Mouse (Mus musculus): ENCODE measurements around the gene Tbc1d23. TPM values are rescaled to one million over a fixed set of nuclear protein-coding genes. Genes with fewer than 3 reads are reported as not detected.
A peak's percentile ranks its signal among the peaks of the same experiment; 100 is the strongest.
"Not testable (repeated sequence)": the region's sequence is repeated elsewhere in the genome, so short reads cannot be mapped to it uniquely, and the experiment has no call there.

The Tbc1d23 gene
- polyA plus RNA-seq, 1 experiment from 2014 or later, result 31.6 TPM

DNA sequence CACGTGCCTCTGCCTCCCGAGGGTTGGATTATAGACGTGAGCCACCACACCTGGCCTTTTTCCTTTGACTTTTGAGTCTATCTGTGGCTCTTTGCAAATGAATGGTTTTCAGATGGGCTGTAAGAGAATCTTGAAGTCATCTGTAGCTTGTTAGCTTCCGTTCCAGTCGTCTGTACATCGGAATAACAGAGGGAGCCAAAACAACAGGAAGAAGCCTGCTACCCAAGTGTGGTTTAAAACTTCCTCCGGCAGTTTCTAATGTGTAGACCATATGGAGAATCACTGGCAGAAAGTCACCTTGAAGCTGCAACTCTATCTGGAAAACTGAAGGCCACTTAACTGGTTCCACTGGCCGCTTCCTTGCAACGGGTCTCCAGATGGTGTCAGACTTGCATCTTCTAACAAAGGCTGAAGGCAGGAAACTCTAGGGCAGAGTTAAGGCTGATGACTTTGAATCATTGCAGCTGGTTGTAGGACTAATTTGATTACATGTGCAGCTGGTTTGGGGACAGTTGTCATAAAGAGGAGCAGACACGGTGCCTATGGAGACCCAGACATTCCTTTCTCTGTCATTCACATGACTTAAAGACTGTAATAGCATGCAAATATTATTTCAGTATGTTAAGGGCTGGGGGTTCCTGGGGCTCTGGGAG lies 12.0 kb upstream of the Tbc1d23 start:
- Histone ChIP-seq H3K36me3 (ENCODE audit: control insufficient read depth, insufficient read depth, low read length) (no peaks in the 10 kb centered on the region), H3K9me3 (ENCODE audit: control insufficient read depth, low read length) (no peaks in the 10 kb centered on the region), H3K4me3 (ENCODE audit: control insufficient read depth in 1 of 2, insufficient read depth in 1 of 2, low read depth in 1 of 2, low read length in 2 of 2) (no peak overlapping the region), H3K4me2 (ENCODE audit: low read length) (no peak overlapping the region), H3K4me1 (ENCODE audit: control insufficient read depth in 2 of 2, insufficient read depth in 2 of 2, low read length in 2 of 2) (no peaks in the 10 kb centered on the region), H3K27me3 (ENCODE audit: control insufficient read depth, insufficient read depth, low read length) (no peaks in the 10 kb centered on the region), H3K9ac (ENCODE audit: low read length) (no peak overlapping the region), H3K27ac (replicated peaks in 1 of 2; ENCODE audit: control insufficient read depth in 1 of 2, insufficient read depth in 1 of 2, low read depth in 2 of 2, low read length in 2 of 2) (no peak overlapping the region)
- no peak for ATAC-seq (ENCODE audit: insufficient number of reproducible peaks, insufficient read depth, low FRiP score, low read depth)
- WGBS, result 52% methylated on average over 10 of the region's 10 CpGs

DNA sequence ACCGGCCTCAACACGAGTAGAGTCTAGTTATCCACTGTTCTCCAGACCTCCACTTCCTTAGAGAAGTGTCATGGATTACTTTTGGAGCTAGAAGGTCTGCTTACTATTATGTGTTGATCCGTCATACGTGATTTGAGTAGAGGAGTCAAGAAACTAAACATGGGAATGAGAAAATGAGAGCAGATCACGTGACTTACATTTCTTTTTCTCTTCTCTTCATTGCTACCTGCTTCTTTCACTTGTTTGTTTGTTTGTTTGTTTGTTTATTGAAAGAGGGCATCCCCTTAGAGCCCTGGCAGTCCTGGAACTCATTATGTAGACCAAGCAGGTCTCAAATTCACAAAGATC lies 11.5 kb upstream of the Tbc1d23 start:
- no peaks in the 10 kb centered on the region for H3K27me3 ChIP-seq (ENCODE audit: control insufficient read depth, insufficient read depth, low read length)
- H3K9me3 ChIP-seq (ENCODE audit: control insufficient read depth, low read length), result no peaks in the 10 kb centered on the region
- no peaks in the 10 kb centered on the region for H3K4me1 ChIP-seq (ENCODE audit: control insufficient read depth in 2 of 2, insufficient read depth in 2 of 2, low read length in 2 of 2)
- WGBS, result 71% methylated on average over 5 of the region's 5 CpGs
- no peak overlapping the region for H3K4me3 ChIP-seq (ENCODE audit: control insufficient read depth in 1 of 2, insufficient read depth in 1 of 2, low read depth in 1 of 2, low read length in 2 of 2)
- no peaks in the 10 kb centered on the region for H3K36me3 ChIP-seq (ENCODE audit: control insufficient read depth, insufficient read depth, low read length)
- no peak overlapping the region for H3K9ac ChIP-seq (ENCODE audit: low read length)
- ATAC-seq (ENCODE audit: insufficient number of reproducible peaks, insufficient read depth, low FRiP score, low read depth), result no peak
- no peak overlapping the region for H3K4me2 ChIP-seq (ENCODE audit: low read length)
- no peak overlapping the region for H3K27ac ChIP-seq (replicated peaks in 1 of 2; ENCODE audit: control insufficient read depth in 1 of 2, insufficient read depth in 1 of 2, low read depth in 2 of 2, low read length in 2 of 2)

DNA sequence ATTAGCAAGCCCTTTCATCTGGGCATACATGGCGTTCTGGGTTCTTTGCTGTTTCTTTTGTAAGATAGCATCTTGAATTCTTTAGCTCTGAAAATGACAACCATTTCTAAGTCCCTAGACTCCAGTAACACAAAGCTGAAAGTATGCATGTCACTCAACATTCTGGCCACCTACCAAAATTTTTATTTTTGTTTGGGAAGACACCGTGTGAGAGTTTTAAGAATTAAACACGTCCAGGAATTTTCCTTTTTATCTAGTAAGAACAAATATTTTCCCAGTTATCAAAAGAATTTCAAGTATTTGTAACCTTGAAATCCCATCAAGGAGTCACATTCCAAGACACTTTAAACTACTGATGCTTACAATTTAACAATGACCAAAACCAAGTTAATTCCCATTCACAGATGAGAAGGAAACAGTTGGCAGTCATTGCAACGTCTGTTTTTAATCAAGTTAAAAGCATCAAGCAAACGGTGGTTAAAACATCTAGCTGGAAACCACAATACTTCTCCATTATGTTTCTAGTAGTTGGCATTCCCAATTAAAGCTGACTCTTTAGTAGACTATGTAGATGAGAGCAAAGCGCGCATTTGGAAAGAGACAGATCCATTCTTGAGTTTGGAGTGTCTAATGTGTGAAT lies 4.7 kb upstream of the Tbc1d23 start:
- no peak for ATAC-seq (ENCODE audit: insufficient number of reproducible peaks, insufficient read depth, low FRiP score, low read depth)
- Histone ChIP-seq H3K27ac (replicated peaks in 1 of 2; ENCODE audit: control insufficient read depth in 1 of 2, insufficient read depth in 1 of 2, low read depth in 2 of 2, low read length in 2 of 2) (no peak overlapping the region), H3K27me3 (ENCODE audit: control insufficient read depth, insufficient read depth, low read length) (no peaks in the 10 kb centered on the region), H3K4me3 (ENCODE audit: control insufficient read depth in 1 of 2, insufficient read depth in 1 of 2, low read depth in 1 of 2, low read length in 2 of 2) (no peak overlapping the region), H3K9me3 (ENCODE audit: control insufficient read depth, low read length) (no peaks in the 10 kb centered on the region), H3K4me2 (ENCODE audit: low read length) (no peak overlapping the region), H3K36me3 (ENCODE audit: control insufficient read depth, insufficient read depth, low read length) (no peaks in the 10 kb centered on the region), H3K9ac (ENCODE audit: low read length) (no peak overlapping the region), H3K4me1 (ENCODE audit: control insufficient read depth in 2 of 2, insufficient read depth in 2 of 2, low read length in 2 of 2) (peaks cover 0 to 6% of the 10 kb centered on the region in 2 experiments; a peak in 2 of 4 replicates)
- WGBS, result 38% methylated on average over 7 of the region's 7 CpGs

DNA sequence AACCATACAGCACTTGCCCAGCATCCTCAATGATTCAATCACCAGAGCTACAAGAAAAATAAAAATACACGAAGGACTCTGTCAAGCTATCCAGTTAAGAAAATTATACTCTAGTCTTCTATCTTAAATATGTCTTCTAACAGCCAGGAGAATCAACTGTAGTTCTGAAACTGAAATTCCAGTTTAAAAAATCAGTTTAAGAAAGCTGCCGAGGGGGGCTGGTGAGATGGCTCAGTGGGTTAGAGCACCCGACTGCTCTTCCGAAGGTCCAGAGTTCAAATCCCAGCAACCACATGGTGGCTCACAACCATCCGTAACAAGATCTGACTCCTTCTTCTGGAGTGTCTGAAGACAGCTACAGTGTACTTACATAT lies 620 bp upstream of the Tbc1d23 start:
- ATAC-seq (ENCODE audit: insufficient number of reproducible peaks, insufficient read depth, low FRiP score, low read depth); H3K27ac ChIP-seq (replicated peaks in 1 of 2; ENCODE audit: control insufficient read depth in 1 of 2, insufficient read depth in 1 of 2, low read depth in 2 of 2, low read length in 2 of 2); H3K9me3 ChIP-seq (ENCODE audit: control insufficient read depth, low read length); H3K36me3 ChIP-seq (ENCODE audit: control insufficient read depth, insufficient read depth, low read length); H3K9ac ChIP-seq (ENCODE audit: low read length); H3K27me3 ChIP-seq (ENCODE audit: control insufficient read depth, insufficient read depth, low read length): not testable (repeated sequence)
- H3K4me3 ChIP-seq (ENCODE audit: control insufficient read depth in 1 of 2, insufficient read depth in 1 of 2, low read depth in 1 of 2, low read length in 2 of 2), result peak overlapping the region in 1 of 2 experiments; percentile 85; a peak in 2 of 4 replicates
- 63% methylated on average over 4 of the region's 5 CpGs for WGBS
- peaks cover 3 to 24% of the 10 kb centered on the region in 2 experiments for H3K4me1 ChIP-seq (ENCODE audit: control insufficient read depth in 2 of 2, insufficient read depth in 2 of 2, low read length in 2 of 2)
- peak overlapping the region; percentile 73 for H3K4me2 ChIP-seq (ENCODE audit: low read length)

DNA sequence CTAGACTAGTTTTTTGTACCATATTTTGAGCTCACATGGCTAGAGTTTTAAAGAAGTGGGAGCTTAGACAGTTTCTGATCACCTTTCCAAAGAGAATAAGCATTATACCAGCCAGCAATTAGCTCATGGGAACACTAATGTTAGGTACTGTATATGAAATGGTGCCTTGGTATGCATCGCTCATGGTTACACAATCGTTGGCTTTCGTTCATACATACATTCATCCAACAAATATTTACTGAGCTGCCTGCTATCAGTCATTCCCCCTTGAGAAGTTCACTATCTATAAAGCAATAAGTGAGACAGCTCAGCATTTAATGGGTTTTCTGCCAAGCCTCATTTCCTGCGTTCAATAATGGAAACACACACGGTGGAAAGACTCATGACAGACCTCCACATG lies 4.9 kb downstream of the Tbc1d23 start:
- no peaks in the 10 kb centered on the region for H3K27me3 ChIP-seq (ENCODE audit: control insufficient read depth, insufficient read depth, low read length)
- H3K9me3 ChIP-seq (ENCODE audit: control insufficient read depth, low read length), result no peaks in the 10 kb centered on the region
- H3K4me2 ChIP-seq (ENCODE audit: low read length), result no peak overlapping the region
- no peak overlapping the region for H3K4me3 ChIP-seq (ENCODE audit: control insufficient read depth in 1 of 2, insufficient read depth in 1 of 2, low read depth in 1 of 2, low read length in 2 of 2)
- H3K27ac ChIP-seq (replicated peaks in 1 of 2; ENCODE audit: control insufficient read depth in 1 of 2, insufficient read depth in 1 of 2, low read depth in 2 of 2, low read length in 2 of 2), result no peak overlapping the region
- 0 out of 2 replicates have a peak, but pooled peaks cover 3% of the 10 kb centered on the region for H3K36me3 ChIP-seq (ENCODE audit: control insufficient read depth, insufficient read depth, low read length)
- ATAC-seq (ENCODE audit: insufficient number of reproducible peaks, insufficient read depth, low FRiP score, low read depth), result no peak
- no peak overlapping the region for H3K9ac ChIP-seq (ENCODE audit: low read length)
- H3K4me1 ChIP-seq (ENCODE audit: control insufficient read depth in 2 of 2, insufficient read depth in 2 of 2, low read length in 2 of 2), result peaks cover 3 to 23% of the 10 kb centered on the region in 2 experiments
- 62% methylated on average over 5 of the region's 5 CpGs for WGBS

DNA sequence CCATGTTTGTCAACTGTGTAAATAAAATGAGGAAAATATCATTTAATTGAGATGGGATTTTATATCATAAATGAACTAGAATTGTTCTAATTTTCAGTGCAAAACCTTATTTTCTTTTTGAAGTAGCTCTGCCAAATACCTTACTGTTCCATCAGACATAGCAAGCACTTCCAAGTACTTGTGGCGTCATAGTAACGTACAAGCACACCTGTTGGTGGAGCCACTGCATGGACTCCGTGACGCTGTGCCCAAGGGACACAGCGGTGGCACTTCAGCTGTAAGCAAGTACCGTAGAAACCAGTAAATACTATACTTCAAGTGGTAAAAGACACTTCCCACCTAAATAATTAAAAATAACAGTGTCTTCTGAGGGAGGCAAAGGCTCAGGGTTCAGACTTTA lies 10.9 kb downstream of the Tbc1d23 start:
- no peak overlapping the region for H3K9ac ChIP-seq (ENCODE audit: low read length)
- WGBS, result 93% methylated on average over 6 of the region's 6 CpGs
- H3K27ac ChIP-seq (replicated peaks in 1 of 2; ENCODE audit: control insufficient read depth in 1 of 2, insufficient read depth in 1 of 2, low read depth in 2 of 2, low read length in 2 of 2), result no peak overlapping the region
- no peaks in the 10 kb centered on the region for H3K27me3 ChIP-seq (ENCODE audit: control insufficient read depth, insufficient read depth, low read length)
- H3K9me3 ChIP-seq (ENCODE audit: control insufficient read depth, low read length), result no peaks in the 10 kb centered on the region
- no peak overlapping the region for H3K4me2 ChIP-seq (ENCODE audit: low read length)
- H3K4me3 ChIP-seq (ENCODE audit: control insufficient read depth in 1 of 2, insufficient read depth in 1 of 2, low read depth in 1 of 2, low read length in 2 of 2), result no peak overlapping the region
- H3K4me1 ChIP-seq (ENCODE audit: control insufficient read depth in 2 of 2, insufficient read depth in 2 of 2, low read length in 2 of 2), result no peaks in the 10 kb centered on the region
- H3K36me3 ChIP-seq (ENCODE audit: control insufficient read depth, insufficient read depth, low read length), result peaks cover 32% of the 10 kb centered on the region
- ATAC-seq (ENCODE audit: insufficient number of reproducible peaks, insufficient read depth, low FRiP score, low read depth), result no peak

DNA sequence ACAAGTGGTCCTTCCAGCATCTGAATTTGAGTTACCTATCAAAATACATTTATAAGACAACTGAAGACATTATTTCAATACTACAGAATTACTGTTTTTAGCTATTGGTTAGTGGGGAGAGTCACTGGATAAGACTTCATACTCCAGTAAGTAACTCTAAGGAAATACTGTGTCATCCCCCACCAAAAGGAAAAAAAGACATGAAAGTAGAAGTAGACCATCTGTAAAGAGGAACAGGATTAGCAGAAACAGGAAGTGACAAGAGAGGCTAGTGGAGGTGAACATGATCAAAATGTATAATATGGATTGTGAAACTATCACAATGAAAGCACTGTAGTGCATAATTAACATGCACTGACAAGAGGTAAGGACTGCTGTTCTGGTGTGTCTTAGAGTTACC lies 15.3 kb downstream of the Tbc1d23 start:
- Histone ChIP-seq H3K9ac (ENCODE audit: low read length) (no peak overlapping the region), H3K27me3 (ENCODE audit: control insufficient read depth, insufficient read depth, low read length) (no peaks in the 10 kb centered on the region), H3K4me3 (ENCODE audit: control insufficient read depth in 1 of 2, insufficient read depth in 1 of 2, low read depth in 1 of 2, low read length in 2 of 2) (no peak overlapping the region), H3K4me1 (ENCODE audit: control insufficient read depth in 2 of 2, insufficient read depth in 2 of 2, low read length in 2 of 2) (no peaks in the 10 kb centered on the region), H3K36me3 (ENCODE audit: control insufficient read depth, insufficient read depth, low read length) (peaks cover 58% of the 10 kb centered on the region), H3K9me3 (ENCODE audit: control insufficient read depth, low read length) (no peaks in the 10 kb centered on the region), H3K4me2 (ENCODE audit: low read length) (no peak overlapping the region), H3K27ac (replicated peaks in 1 of 2; ENCODE audit: control insufficient read depth in 1 of 2, insufficient read depth in 1 of 2, low read depth in 2 of 2, low read length in 2 of 2) (no peak overlapping the region)
- ATAC-seq (ENCODE audit: insufficient number of reproducible peaks, insufficient read depth, low FRiP score, low read depth), result no peak

DNA sequence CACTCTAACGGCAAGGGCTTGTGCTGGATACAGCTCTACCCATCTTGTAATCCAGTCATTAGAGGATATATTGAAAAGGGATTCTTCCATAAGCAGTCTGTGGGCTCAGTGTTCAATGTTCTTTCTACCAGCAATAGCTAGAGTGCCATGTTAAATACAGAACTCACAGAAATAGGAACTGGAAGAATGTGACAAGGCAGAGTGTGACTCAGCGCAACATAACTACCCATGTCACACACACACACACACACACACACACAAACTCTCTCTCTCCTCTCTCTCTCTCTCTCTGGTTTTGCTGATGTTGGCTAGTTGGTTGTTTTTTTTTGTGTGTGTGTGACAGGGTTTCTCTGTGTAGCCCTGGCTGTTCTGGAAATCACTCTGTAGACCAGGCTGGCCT lies 20.3 kb downstream of the Tbc1d23 start:
- Histone ChIP-seq H3K27me3 (ENCODE audit: control insufficient read depth, insufficient read depth, low read length) (no peaks in the 10 kb centered on the region), H3K9ac (ENCODE audit: low read length) (no peak overlapping the region), H3K36me3 (ENCODE audit: control insufficient read depth, insufficient read depth, low read length) (peaks cover 71% of the 10 kb centered on the region), H3K4me3 (ENCODE audit: control insufficient read depth in 1 of 2, insufficient read depth in 1 of 2, low read depth in 1 of 2, low read length in 2 of 2) (no peak overlapping the region), H3K27ac (replicated peaks in 1 of 2; ENCODE audit: control insufficient read depth in 1 of 2, insufficient read depth in 1 of 2, low read depth in 2 of 2, low read length in 2 of 2) (no peak overlapping the region), H3K4me2 (ENCODE audit: low read length) (no peak overlapping the region), H3K9me3 (ENCODE audit: control insufficient read depth, low read length) (no peaks in the 10 kb centered on the region), H3K4me1 (ENCODE audit: control insufficient read depth in 2 of 2, insufficient read depth in 2 of 2, low read length in 2 of 2) (peaks cover 2 to 3% of the 10 kb centered on the region in 2 experiments; a peak in 1 of 4 replicates)
- ATAC-seq (ENCODE audit: insufficient number of reproducible peaks, insufficient read depth, low FRiP score, low read depth), result no peak
- 88% methylated on average over 2 of the region's 2 CpGs for WGBS
